Mouse (Mus musculus): Measurements from ENCODE around the gene Ankrd66.
"Not testable (repeated sequence)": the region's sequence is repeated elsewhere in the genome, so short reads cannot be mapped to it uniquely, and the experiment has no call there.

Gene Ankrd66

DNA sequence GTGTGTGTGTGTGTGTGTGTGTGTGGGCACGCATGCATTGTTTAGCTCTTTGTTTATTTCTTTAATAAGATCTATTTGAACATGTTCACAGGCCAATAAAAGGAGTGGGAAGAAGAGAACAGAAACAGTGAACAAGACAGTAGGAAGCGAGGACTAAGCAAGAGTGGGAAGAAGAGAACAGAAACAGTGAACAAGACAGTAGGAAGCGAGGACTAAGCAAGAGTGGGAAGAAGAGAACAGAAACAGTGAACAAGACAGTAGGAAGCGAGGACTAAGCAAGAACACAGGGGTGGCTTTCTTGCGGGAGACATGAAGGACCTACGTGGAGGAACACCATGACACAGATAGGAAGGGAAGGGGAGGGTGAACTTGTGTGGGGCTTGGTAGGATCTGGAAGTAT, 6.6 kb downstream of the Ankrd66 start:
- DNase-seq, result not testable (repeated sequence)

DNA sequence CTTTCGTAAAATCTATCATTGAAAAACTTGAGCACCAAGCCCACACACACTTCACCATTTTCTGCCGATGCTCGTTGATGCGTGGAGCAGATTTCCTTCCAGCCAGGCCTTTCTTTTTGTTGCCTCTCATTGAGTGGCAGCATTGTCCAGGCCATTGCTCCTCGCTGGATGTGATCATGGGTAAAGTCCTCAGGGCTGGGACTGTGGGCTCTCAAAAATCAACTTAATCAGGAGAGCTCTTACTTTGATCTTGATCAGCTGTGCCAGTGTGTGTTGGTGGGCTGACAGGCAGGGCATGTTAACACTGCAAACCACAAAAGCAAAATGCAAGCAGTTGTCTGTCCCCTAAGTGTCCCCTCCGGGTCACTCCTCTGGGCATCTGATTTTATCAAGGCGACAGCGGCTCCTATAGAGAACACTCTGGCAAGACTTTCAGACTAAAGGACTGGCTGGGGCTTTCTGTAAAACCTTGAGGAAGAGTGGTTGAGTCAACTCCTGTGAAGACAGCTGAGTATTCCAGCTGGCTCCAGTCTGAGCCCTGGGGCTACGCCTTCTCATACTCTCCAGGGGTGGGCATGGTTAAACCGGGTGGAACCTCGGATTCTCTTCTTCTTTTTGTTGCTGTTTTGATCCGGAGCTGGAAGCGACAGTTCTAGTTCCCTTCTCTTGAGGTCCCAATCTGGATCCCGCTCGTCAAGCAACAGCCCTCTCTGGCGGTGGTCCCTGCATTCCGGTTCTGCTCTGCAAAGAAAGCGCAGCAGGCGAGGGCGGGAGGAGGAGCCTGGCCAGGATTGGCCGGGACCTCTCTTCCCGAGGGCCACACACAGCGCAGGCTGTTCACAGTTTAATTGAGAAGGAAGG, 8.8 kb downstream of the Ankrd66 start:
- DNase-seq, result peak; percentile 12

DNA sequence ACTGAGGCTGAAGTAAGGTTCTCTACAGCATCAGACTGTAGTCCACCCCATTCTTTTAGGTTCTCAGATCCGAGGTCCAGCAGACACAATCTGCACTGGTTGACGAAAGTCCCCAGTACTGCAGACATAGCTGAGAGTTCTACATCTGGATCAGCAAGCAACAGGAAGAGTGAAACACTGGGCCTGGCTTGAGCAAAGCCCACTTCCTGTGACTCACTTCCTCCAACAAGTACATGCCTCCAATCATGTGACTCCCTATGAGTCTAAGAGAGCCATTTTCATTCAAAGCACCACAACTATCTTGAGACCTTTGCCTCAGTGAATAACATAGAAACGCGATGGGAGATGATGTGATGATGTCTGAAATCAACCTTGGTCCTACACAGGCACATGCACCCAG, 12.2 kb downstream of the Ankrd66 start:
- DNase-seq, result no peak

DNA sequence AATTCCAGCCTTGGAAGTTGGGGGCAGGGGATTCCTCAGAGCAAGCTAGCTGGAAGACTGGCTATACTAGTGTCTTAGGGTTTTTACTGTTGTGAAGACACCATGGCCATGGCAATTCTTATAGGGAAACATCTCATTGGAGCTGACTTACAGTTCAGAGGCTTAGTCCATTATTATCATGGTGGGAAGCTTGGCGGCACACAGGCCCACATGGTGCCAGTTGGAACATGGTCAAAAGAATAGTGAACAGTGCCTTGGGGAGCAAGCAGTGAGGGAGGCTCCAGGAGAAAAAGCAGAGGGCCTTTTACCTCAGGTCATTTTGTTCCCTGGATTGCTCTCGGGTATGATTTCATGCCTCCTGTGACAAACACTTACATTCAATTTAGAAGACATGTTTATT, 12.9 kb downstream of the Ankrd66 start:
- DNase-seq, result no peak

DNA sequence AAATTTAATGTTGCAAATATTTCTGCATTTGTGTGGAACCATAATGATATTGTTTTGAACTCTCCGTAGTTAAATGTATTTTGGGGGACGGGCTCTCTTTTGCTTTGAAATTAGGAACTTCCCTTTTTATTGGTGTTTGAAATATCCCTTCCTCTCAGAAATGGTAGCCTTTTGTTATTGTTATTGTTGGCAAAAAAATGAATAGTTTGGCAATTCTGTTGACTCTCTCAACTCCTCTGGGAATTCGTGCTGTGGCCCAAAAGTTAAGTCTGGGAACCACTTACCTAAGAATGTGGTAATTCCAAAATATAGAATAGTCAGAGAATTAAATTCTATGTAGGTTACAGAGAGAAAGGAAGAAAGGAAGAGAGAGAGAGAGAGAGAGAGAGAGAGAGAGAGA, 23.3 kb downstream of the Ankrd66 start:
- DNase-seq, result no peak

DNA sequence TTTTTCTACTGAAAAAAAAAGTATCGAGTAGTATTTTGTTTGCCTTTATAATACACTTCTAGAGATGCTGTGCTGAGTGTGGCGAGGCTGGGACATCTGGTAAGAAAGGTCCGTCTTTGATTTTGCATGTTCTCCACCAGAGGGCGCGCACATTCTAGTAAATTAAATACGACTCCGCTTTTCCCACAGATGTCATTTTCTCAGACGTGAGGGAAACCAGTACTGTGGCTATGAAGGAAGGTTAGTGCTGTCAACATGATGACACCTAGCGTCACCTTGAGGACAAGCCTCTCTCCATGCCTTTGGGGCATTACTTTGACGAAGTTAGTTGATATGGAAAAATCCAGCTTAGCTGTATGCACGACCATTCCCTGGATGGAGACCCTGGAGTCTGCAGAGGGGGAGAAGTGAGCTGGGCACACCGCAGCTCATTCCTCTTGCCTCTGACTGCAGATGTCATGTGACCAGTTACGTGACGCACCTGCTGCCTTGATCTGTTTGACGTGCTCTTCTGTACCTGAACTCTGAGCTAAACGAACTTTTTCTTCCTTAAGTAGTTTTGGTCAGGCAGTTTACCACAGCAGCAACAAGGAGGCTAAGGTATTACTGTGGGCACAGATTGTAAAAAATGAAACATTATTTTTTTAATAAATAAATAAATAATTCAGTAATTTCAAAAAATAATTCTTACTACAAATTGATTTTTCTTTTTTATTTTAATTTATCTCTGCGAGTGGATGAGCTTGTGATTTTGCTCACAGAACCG, 24.6 kb downstream of the Ankrd66 start:
- peak; percentile 62 for DNase-seq

DNA sequence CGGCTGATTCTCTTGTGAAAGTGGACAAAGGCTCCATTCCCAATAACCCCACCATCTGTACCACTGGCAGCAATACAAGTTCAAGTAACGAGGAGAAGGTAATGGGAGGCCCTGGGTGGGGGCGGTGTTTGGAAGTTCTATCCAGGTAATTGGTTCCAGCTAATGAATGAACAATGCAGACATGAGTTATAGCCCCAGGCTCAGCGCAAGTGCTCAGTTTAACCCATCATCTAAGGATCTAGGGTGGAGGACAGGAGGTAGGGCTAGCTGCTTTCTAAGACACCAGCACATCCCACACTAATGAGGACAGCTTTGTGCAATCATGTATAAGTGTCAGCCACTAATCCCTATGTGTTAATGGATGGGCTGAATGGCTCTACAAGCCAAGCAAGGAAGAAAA, 32.7 kb downstream of the Ankrd66 start:
- no peak for DNase-seq

DNA sequence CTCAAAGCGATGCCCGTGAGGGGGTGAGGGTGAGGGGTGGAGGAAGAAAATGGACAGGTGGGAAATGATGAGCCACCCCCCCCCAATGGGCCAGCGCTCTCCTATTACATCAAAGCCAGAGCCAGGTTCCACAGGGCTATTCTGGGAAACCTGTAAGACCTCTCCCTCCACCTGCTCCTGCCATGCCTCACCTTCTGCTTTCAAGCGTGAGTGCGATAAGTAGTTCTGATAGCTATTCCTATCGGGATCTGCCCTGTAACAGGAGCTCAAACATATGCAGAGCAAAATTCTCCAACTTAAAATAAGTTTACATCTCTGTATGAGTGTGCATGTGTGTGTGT, 38.9 kb downstream of the Ankrd66 start:
- no peak for DNase-seq

DNA sequence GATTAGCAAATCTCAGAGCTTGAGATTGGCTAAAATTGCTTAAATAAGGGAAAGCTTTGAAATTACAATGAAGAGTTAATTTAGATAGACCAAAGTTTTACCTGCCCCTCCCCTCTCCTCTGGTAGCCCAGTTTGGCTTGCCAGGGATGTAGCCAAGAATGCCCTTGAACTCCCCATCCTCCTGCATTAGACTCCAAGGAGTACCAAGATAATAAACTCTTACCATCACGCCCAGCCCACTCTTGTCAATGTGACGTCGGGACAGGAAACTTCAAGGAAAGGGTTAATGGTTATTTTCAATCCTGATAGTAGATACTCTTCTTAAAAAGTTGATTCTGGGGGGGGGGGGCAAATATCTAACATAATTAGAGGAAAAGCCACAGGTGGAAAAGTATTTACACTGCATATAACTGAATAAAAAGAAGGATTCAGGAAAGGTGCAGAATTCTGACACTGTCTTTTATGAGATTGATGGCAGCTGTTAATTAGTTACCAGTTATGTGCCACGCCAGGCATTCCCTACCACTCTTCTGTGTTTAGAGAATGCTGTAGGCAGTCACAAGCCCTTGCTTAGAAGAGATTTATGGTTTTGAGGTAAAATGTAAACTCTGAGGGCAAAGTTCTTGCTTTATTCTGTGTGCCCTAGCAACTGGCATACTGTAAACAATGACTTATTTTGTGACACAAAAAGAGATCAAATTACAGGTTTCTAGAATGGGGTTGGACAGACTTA, 39.4 kb downstream of the Ankrd66 start:
- DNase-seq, result no peak

DNA sequence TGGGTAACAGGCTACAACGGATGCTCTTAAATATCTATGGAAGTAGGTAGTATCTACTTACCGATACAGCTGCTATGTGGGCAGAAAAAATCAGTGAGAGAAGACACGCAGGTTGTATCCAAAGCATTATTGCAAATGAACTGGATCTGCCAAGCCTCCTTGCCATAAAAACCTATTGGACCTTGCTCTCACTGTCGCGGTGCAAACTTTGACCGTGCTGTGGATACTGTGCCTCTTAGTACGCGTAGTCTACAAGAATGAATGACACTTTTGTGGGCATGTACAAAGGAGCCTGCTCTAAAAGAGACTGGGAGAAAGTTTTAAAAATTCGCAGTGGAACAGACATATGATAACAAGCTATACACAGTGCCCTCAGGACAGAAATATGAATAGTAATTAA, 40.8 kb downstream of the Ankrd66 start, which contains the start of gene Mep1a:
Mep1a (minus strand) TSS at position 221 of the 400 bp plus-strand sequence.
- no peak for DNase-seq

DNA sequence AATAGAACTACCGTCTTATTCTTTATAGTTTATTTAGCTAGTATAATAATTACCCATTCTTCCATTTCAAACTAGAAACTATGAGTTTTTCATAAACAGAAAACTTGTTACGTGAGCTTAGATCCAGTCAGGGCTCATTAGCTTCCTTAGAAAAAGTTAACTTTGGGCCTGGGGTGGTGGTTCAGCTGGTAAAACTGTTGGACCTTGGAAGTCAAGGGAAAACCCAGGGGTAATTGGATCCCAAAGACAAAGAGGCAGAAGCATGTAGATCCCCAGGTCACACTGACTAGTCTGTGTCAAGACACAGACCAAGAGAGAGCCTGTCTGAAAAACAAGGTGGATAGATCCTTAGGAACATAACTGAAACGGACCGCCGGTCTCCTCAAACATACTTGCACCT, 41.8 kb downstream of the Ankrd66 start:
- DNase-seq, result no peak

DNA sequence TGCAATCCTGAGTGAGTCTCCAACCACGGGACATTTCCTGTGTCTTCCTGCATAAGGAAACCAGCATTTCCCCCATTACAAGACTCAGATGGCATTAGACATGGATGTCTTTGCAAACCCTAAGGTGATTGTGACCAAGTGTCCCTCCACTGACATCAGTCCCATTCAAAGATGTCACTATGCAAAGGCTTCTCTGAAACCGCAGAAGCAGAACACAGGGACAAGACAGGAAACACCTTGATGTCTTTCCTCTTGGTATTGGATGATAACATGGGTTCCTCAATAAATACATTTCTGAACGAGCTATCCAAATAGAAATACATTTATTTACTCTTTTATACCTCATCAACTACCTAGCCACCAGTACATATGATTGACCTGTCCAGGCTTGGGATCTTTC, 42.2 kb downstream of the Ankrd66 start:
- DNase-seq, result no peak

DNA sequence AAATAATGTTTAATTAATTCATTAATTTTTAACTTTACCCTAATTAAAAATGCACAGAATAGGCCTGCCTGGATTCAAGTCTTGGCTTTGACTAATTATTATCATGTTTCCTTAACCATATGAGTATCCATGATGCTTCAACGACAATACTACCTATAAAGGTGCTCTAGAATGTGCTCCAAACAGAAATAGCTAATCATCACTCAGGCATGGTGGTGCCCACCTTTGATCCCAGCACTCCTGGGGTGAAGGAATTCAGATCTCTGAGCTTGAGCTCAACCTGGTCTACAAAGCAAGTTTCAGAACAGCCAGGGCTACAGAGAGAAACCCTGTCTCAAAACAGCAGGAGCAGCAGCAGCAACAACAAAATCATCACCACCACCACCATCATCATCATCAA, 42.9 kb downstream of the Ankrd66 start:
- DNase-seq, result no peak

DNA sequence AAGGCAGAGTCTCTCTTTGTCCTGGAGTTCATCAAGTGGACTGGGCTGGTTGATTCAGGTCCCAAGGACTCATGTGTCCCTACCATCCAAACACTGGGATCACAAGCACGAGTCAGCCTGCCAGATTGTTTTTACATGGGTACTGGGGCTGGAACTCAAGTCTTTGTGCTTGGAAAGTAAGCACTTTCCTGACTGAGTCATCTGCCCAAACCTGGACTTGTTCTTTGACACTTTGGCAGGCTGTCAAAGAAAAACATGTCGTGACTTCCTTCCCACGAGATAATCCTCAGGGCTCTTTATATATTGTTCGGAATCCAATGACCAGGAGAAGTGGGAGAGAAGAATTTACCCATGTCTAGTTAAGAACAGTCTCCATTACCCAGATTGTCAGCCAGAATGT, 45.9 kb downstream of the Ankrd66 start:
- DNase-seq, result no peak

DNA sequence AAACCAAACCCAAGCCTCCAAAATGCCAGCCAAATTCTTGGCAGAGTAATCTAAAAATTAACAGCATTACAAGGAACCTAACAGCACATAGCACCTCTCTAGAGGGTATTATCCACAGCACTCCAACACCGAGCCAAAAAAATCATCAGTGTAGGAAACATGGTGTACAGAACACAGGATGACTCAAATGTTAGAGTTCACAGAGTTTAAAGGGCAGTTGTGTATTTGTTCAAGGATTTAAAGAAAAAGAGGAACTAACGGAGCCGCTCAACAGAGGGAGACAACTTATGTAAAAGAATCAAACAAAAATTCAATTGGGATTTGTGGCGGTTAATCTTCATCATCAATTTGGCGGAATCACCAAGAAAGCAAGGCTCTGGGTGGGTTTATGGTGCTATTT, 47.9 kb downstream of the Ankrd66 start:
- DNase-seq, result no peak

DNA sequence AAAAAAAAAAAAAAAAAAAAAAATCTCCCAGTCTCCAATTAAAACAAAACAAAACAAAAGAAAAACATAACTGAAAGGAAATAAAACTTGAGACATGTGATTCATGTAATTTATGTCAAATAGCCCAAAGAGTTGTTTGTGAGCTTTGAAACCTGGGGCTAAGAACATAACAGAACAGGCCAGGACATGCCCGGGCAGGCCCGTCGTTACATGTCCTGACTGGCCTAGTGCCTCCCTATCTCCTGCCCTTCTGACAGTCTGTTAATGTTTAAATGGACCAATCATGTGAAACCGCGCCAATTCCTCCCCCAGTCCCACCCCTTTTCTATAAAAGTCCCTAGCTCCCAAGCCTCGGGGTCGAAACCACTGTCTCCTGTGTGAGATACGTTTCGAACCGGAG, 53.1 kb downstream of the Ankrd66 start:
- not testable (repeated sequence) for DNase-seq

DNA sequence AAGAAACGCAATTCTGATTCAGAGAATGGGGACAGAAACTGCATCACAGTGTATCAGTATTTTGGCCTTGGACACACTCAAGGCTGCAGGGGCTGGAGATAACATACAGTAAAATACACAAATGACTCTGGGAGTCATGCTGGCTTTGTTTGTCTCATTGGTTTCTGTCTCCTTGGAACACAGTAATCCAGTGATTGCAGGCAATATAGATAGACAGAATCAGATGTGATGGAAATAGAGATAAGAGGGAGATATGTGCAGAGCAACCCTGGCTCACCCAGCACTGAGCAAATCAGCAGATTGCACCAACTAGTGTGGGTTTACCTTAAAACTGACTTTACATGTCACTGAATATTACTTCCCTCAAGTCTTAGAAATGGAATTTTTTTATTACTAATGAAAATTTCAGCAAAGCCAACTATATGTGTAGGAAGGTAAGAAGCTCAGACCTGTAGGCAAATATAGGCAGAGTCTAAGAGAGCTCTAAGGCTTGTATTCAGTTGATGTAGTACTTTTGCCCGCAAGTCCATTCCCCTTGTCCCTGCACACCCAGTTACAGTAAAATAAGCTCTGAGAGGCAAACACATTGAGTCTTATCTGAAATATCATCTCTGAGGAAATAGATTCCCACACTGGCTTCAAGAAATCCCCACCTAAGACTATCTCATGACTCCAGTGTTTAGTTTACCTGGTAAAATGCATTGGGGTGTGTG, 54.8 kb downstream of the Ankrd66 start:
- DNase-seq, result no peak

DNA sequence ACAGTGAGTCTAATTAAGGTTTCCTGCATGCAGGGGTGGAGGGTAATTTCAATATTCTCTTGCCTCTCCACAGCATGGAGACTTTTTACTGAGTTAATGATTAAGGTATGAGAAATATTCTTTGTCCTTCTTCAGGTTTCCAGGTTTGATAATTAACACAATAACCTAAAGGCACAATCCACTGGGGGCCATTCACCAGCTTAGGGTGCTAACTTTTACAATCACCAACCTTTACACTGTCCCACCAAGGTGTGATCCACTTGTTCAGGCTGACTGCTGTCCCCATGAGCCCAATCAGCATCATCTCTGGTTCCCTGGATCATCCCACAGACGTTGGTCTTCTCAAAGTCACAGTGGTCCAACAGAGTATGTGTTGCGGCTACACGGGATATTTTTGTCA, 57.5 kb downstream of the Ankrd66 start:
- DNase-seq, result no peak
